Mouse (Mus musculus): ENCODE results near the gene Slc10a7. TPM values are rescaled to one million over a fixed set of nuclear protein-coding genes. Genes with fewer than 3 reads are reported as not detected.

Gene Slc10a7
- polyA plus RNA-seq, 1 experiment from 2014 or later: 11.2 TPM

GRCm38 (mm10) chr8:78555817-78556216, 46.7 kb downstream of the Slc10a7 start:
- no peak overlapping the region for H3K4me3 ChIP-seq (replicated peaks)

GRCm38 (mm10) chr8:78556773-78557434, 47.8 kb downstream of the Slc10a7 start:
- H3K36me3 ChIP-seq (replicated peaks): no peaks in the 10 kb centered on the region; the same call in 1 of the 2 replicates
- H3K4me3 ChIP-seq (replicated peaks): no peak overlapping the region
- H3K4me1 ChIP-seq: peaks cover 27% of the 10 kb centered on the region
- peak overlapping the region; percentile 35 for H3K4me2 ChIP-seq
- 14% methylated on average over 11 of the region's 11 CpGs for WGBS
- ATAC-seq (ENCODE audit: low FRiP score): peak; percentile 83
- H3K9ac ChIP-seq: no peak overlapping the region
- 0 out of 2 replicates have a peak overlapping the region, but pooled peaks have one; percentile 9 for H3K27ac ChIP-seq
- H3K9me3 ChIP-seq: no peaks in the 10 kb centered on the region
- H3K27me3 ChIP-seq: no peaks in the 10 kb centered on the region; the same call in 1 of the 2 replicates

More at GRCm38 (mm10) chr8:78555817-78556216, 46.7 kb downstream of the Slc10a7 start:
- no peaks in the 10 kb centered on the region; the same call in 1 of the 2 replicates for H3K36me3 ChIP-seq (replicated peaks)
- ATAC-seq (ENCODE audit: low FRiP score): no peak
- H3K27me3 ChIP-seq: no peaks in the 10 kb centered on the region; the same call in 1 of the 2 replicates
- no peak overlapping the region for H3K4me2 ChIP-seq
- no peak overlapping the region for H3K27ac ChIP-seq
- peaks cover 28% of the 10 kb centered on the region for H3K4me1 ChIP-seq
- no peak overlapping the region for H3K9ac ChIP-seq
- WGBS: 88% methylated on average over 4 of the region's 4 CpGs
- H3K9me3 ChIP-seq: no peaks in the 10 kb centered on the region

- Histone ChIP-seq H3K27ac (no peak overlapping the region), H3K9me3 (no peaks in the 10 kb centered on the region), H3K9ac (no peak overlapping the region), H3K27me3 (no peaks in the 10 kb centered on the region; the same call in 1 of the 2 replicates), H3K4me3 (replicated peaks) (no peak overlapping the region), H3K4me1 (peaks cover 16% of the 10 kb centered on the region), H3K4me2 (no peak overlapping the region), H3K36me3 (replicated peaks) (peaks cover 5% of the 10 kb centered on the region)
- WGBS: 88% methylated on average over 6 of the region's 6 CpGs
- no peak for ATAC-seq (ENCODE audit: low FRiP score)
Measured at GRCm38 (mm10) chr8:78561620-78562019, 52.5 kb downstream of the Slc10a7 start.

GRCm38 (mm10) chr8:78563466-78564058, 54.4 kb downstream of the Slc10a7 start:
- H3K4me2 ChIP-seq: no peak overlapping the region
- H3K9ac ChIP-seq: no peak overlapping the region
- no peaks in the 10 kb centered on the region for H3K9me3 ChIP-seq
- WGBS: 79% methylated on average over 2 of the region's 2 CpGs
- H3K36me3 ChIP-seq (replicated peaks): peaks cover 5% of the 10 kb centered on the region
- 0 out of 2 replicates have a peak, but pooled peaks cover 2% of the 10 kb centered on the region for H3K4me1 ChIP-seq
- H3K27ac ChIP-seq: no peak overlapping the region
- H3K4me3 ChIP-seq (replicated peaks): no peak overlapping the region
- no peak for ATAC-seq (ENCODE audit: low FRiP score)
- no peaks in the 10 kb centered on the region; the same call in 1 of the 2 replicates for H3K27me3 ChIP-seq

GRCm38 (mm10) chr8:78564200-78564599, 55.1 kb downstream of the Slc10a7 start:
- 90% methylated on average over 5 of the region's 5 CpGs for WGBS
- ATAC-seq (ENCODE audit: low FRiP score): no peak
- Histone ChIP-seq H3K4me3 (replicated peaks) (no peak overlapping the region), H3K4me2 (no peak overlapping the region), H3K4me1 (no peaks in the 10 kb centered on the region), H3K36me3 (replicated peaks) (peaks cover 5% of the 10 kb centered on the region), H3K9ac (no peak overlapping the region), H3K27me3 (no peaks in the 10 kb centered on the region), H3K9me3 (no peaks in the 10 kb centered on the region), H3K27ac (no peak overlapping the region)

GRCm38 (mm10) chr8:78568196-78568595, 59.0 kb downstream of the Slc10a7 start:
- no peak overlapping the region for H3K9ac ChIP-seq
- no peak for ATAC-seq (ENCODE audit: low FRiP score)
- H3K4me1 ChIP-seq: peaks cover 10% of the 10 kb centered on the region; the same call in 1 of the 2 replicates
- peaks cover 5% of the 10 kb centered on the region for H3K36me3 ChIP-seq (replicated peaks)
- 83% methylated on average over 8 of the region's 8 CpGs for WGBS
- H3K4me2 ChIP-seq: no peak overlapping the region
- H3K27ac ChIP-seq: no peak overlapping the region
- no peak overlapping the region for H3K4me3 ChIP-seq (replicated peaks)
- no peaks in the 10 kb centered on the region for H3K9me3 ChIP-seq
- H3K27me3 ChIP-seq: no peaks in the 10 kb centered on the region

- 45% methylated on average over 9 of the region's 9 CpGs for WGBS
- no peak overlapping the region for H3K9ac ChIP-seq
- no peaks in the 10 kb centered on the region for H3K27me3 ChIP-seq
- ATAC-seq (ENCODE audit: low FRiP score): no peak
- no peaks in the 10 kb centered on the region; the same call in 1 of the 2 replicates for H3K36me3 ChIP-seq (replicated peaks)
- H3K9me3 ChIP-seq: no peaks in the 10 kb centered on the region
- peaks cover 20% of the 10 kb centered on the region for H3K4me1 ChIP-seq
- H3K27ac ChIP-seq: no peak overlapping the region
- H3K4me3 ChIP-seq (replicated peaks): no peak overlapping the region
- no peak overlapping the region for H3K4me2 ChIP-seq
Measured at GRCm38 (mm10) chr8:78571528-78571927, 62.4 kb downstream of the Slc10a7 start.

- Histone ChIP-seq H3K4me2 (no peak overlapping the region), H3K27me3 (no peaks in the 10 kb centered on the region), H3K9ac (no peak overlapping the region), H3K27ac (no peak overlapping the region), H3K4me3 (replicated peaks) (no peak overlapping the region), H3K9me3 (no peaks in the 10 kb centered on the region), H3K4me1 (peaks cover 35% of the 10 kb centered on the region), H3K36me3 (replicated peaks) (no peaks in the 10 kb centered on the region)
- no peak for ATAC-seq (ENCODE audit: low FRiP score)
- WGBS: 85% methylated on average over 7 of the region's 7 CpGs
Measured at GRCm38 (mm10) chr8:78574207-78574606, 65.1 kb downstream of the Slc10a7 start.

- H3K36me3 ChIP-seq (replicated peaks): no peaks in the 10 kb centered on the region
- H3K4me3 ChIP-seq (replicated peaks): no peak overlapping the region
- H3K4me1 ChIP-seq: peaks cover 29% of the 10 kb centered on the region
- no peak overlapping the region for H3K9ac ChIP-seq
- 18% methylated on average over 10 of the region's 10 CpGs for WGBS
- no peak overlapping the region for H3K4me2 ChIP-seq
- H3K9me3 ChIP-seq: no peaks in the 10 kb centered on the region
- no peaks in the 10 kb centered on the region for H3K27me3 ChIP-seq
- H3K27ac ChIP-seq: no peak overlapping the region
- ATAC-seq (ENCODE audit: low FRiP score): no peak
Measured at GRCm38 (mm10) chr8:78577569-78577968, 68.4 kb downstream of the Slc10a7 start.

GRCm38 (mm10) chr8:78578036-78578435, 68.9 kb downstream of the Slc10a7 start:
- Histone ChIP-seq H3K4me2 (peak overlapping the region; percentile 4; the same call in 1 of the 2 replicates), H3K4me3 (replicated peaks) (no peak overlapping the region), H3K27ac (no peak overlapping the region), H3K4me1 (peaks cover 29% of the 10 kb centered on the region), H3K9me3 (no peaks in the 10 kb centered on the region), H3K36me3 (replicated peaks) (no peaks in the 10 kb centered on the region), H3K27me3 (no peaks in the 10 kb centered on the region), H3K9ac (no peak overlapping the region)
- 27% methylated on average over 3 of the region's 3 CpGs for WGBS
- no peak for ATAC-seq (ENCODE audit: low FRiP score)

GRCm38 (mm10) chr8:78584011-78584776, 75.0 kb downstream of the Slc10a7 start:
- Histone ChIP-seq H3K9ac (no peak overlapping the region), H3K4me3 (replicated peaks) (no peak overlapping the region), H3K9me3 (no peaks in the 10 kb centered on the region), H3K27ac (no peak overlapping the region), H3K27me3 (no peaks in the 10 kb centered on the region), H3K4me2 (no peak overlapping the region), H3K4me1 (peaks cover 15% of the 10 kb centered on the region), H3K36me3 (replicated peaks) (no peaks in the 10 kb centered on the region)
- ATAC-seq (ENCODE audit: low FRiP score): no peak
- WGBS: 77% methylated on average over 5 of the region's 5 CpGs

- no peaks in the 10 kb centered on the region for H3K9me3 ChIP-seq
- no peak overlapping the region for H3K4me3 ChIP-seq (replicated peaks)
- WGBS: 46% methylated on average over 3 of the region's 3 CpGs
- H3K27me3 ChIP-seq: no peaks in the 10 kb centered on the region
- no peak overlapping the region for H3K27ac ChIP-seq
- H3K4me2 ChIP-seq: no peak overlapping the region
- peaks cover 12% of the 10 kb centered on the region; the same call in 1 of the 2 replicates for H3K4me1 ChIP-seq
- no peaks in the 10 kb centered on the region for H3K36me3 ChIP-seq (replicated peaks)
- no peak for ATAC-seq (ENCODE audit: low FRiP score)
- H3K9ac ChIP-seq: no peak overlapping the region
Measured at GRCm38 (mm10) chr8:78584863-78585262, 75.7 kb downstream of the Slc10a7 start.
